Mouse (Mus musculus) MEL-GATA-1-ER (cell line): ENCODE measurements around the gene Agbl4.

Experiments used
- DNase-seq: peaks from one replicate; pipeline ENCODE4 v3.0.0-alpha.2; 2012; ENCODE audit warnings: low read depth; ENCODE audit errors: extremely low read depth

Gene Agbl4

GRCm38 (mm10) chr4:111577087-111577773, 1179.8 kb downstream of the Agbl4 start:
- no peak for DNase-seq

GRCm38 (mm10) chr4:111579115-111579862, 1181.8 kb downstream of the Agbl4 start:
- no peak for DNase-seq

GRCm38 (mm10) chr4:111579863-111580224, 1182.4 kb downstream of the Agbl4 start:
- DNase-seq: no peak

GRCm38 (mm10) chr4:111580239-111580638, 1182.8 kb downstream of the Agbl4 start:
- DNase-seq: no peak

- no peak for DNase-seq
Observed at GRCm38 (mm10) chr4:111583562-111584237, 1186.2 kb downstream of the Agbl4 start.

GRCm38 (mm10) chr4:111584286-111584685, 1186.8 kb downstream of the Agbl4 start:
- DNase-seq: no peak

GRCm38 (mm10) chr4:111588211-111588610, 1190.8 kb downstream of the Agbl4 start:
- no peak for DNase-seq

- no peak for DNase-seq
Observed at GRCm38 (mm10) chr4:111589467-111590170, 1192.2 kb downstream of the Agbl4 start.

GRCm38 (mm10) chr4:111594655-111595295, 1197.3 kb downstream of the Agbl4 start:
- DNase-seq: no peak

- no peak for DNase-seq
Observed at GRCm38 (mm10) chr4:111597249-111597661, 1199.8 kb downstream of the Agbl4 start.

- no peak for DNase-seq
Observed at GRCm38 (mm10) chr4:111597986-111598385, 1200.5 kb downstream of the Agbl4 start.

GRCm38 (mm10) chr4:111603194-111603593, 1205.7 kb downstream of the Agbl4 start:
- DNase-seq: no peak

- DNase-seq: no peak
Observed at GRCm38 (mm10) chr4:111607826-111608500, 1210.5 kb downstream of the Agbl4 start.

GRCm38 (mm10) chr4:111621865-111622264, 1224.4 kb downstream of the Agbl4 start:
- DNase-seq: no peak

- no peak for DNase-seq
Observed at GRCm38 (mm10) chr4:111624914-111625313, 1227.5 kb downstream of the Agbl4 start.

- DNase-seq: peak; percentile 2
Observed at GRCm38 (mm10) chr4:111626118-111626830, 1228.8 kb downstream of the Agbl4 start.

GRCm38 (mm10) chr4:111632615-111633014, 1235.2 kb downstream of the Agbl4 start:
- DNase-seq: no peak

- DNase-seq: no peak
Observed at GRCm38 (mm10) chr4:111635538-111636124, 1238.2 kb downstream of the Agbl4 start.

GRCm38 (mm10) chr4:111638948-111639708, 1241.7 kb downstream of the Agbl4 start:
- no peak for DNase-seq
